Mouse (Mus musculus): ENCODE measurements around the gene Tectb. TPM values are rescaled to one million over a fixed set of nuclear protein-coding genes. Genes with fewer than 3 reads are reported as not detected.
"Not testable (repeated sequence)": the region's sequence is repeated elsewhere in the genome, so short reads cannot be mapped to it uniquely, and the experiment has no call there.

Tectb gene
- 0.24 and 0.60 TPM in 2 replicates for polyA plus RNA-seq (2015; fragmentation: Nextera tagmentation; extraction: Ambion mirVana)

GRCm38 (mm10) chr19:55180433-55180832, at the start of gene Tectb:
Tectb (plus strand) TSS chr19:55180733.
- no peak for DNase-seq (ENCODE audit: low spot score)

DNA sequence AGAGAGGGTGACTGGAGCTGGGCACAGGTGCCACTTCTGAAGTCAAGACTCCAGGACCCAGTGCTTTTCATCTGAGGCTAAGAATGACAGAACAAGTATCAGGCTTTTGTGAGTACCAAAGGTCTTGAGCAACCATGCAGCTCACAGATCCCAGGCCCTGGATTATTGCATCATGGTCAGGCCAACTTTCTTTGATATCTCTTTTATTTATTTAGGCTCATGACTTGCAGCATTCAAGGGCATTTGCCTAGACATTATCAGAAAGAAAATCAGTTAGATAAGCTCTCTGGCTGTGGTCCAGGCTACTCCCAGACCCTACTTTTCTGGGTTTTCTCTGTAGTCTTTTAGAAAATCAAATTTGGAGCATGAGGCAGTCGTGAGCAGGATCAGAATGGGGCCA, 48.8 kb upstream of the Tectb start:
- DNase-seq (ENCODE audit: low spot score) = no peak

DNA sequence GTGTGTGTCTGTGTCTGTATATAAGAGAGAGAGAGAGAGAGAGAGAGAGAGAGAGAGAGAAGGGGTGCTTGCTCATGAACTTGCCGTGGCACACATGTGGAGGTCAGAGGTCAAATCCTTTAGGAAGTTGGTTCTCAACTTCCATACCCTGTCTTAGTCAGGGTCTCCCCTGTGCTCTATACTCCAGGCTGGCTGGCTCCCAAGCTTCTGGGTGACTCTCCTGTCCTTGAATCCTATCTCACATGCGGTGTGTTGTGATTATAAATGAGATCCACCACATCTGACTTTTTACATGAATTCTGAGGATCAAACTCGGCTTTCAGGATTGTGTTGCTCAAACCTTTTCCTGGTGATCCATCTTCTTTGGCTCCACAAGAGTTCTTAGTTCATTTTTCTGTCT, 48.1 kb upstream of the Tectb start:
- no peak for DNase-seq (ENCODE audit: low spot score)

GRCm38 (mm10) chr19:55134521-55134920, 46.0 kb upstream of the Tectb start:
- DNase-seq (ENCODE audit: low spot score) = no peak

- DNase-seq (ENCODE audit: low spot score) = no peak
Observed at GRCm38 (mm10) chr19:55135918-55136317, 44.6 kb upstream of the Tectb start.

GRCm38 (mm10) chr19:55136693-55137427, 43.7 kb upstream of the Tectb start:
- peak; percentile 9 for DNase-seq (ENCODE audit: low spot score)

DNA sequence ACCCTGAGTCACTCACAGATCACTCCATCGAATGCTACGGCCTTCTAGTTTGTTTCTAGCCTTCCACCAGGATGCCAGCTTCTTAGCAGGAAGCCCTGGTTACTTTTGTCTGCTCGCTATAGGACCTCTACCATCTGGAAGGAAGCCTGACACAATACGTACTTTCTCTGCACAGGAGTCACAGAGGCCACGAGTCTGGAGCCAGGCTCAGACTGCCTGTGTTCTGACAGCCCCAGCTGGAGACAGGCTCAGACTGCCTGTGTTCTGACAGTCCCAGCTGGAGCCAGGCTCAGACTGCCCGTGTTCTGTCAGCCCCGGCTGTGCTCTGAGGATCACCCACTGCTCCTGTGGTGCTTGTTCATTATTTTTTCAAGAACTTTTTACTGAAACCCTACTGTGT, 42.6 kb upstream of the Tectb start:
- DNase-seq (ENCODE audit: low spot score) = peak; percentile 9

DNA sequence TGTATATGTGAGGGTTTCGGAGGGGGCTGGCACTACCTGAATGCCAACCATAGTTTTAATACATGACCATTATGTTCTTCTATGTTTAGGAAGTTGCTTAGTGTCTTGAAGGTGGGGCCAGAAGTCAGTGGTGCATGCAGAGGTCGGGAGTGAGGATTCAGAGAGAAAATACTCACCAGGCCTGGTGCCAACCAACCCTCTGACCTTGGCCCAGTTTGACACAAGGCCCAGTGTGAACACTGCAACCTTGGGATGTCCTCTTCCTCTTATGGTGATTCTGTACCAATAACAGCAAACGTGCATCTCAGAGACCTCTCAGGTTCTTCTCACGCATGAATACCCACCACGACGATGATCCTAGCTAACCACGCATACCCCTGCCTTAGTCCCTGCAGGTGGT, 42.0 kb upstream of the Tectb start:
- no peak for DNase-seq (ENCODE audit: low spot score)

- no peak for DNase-seq (ENCODE audit: low spot score)
Observed at GRCm38 (mm10) chr19:55139301-55139700, 41.2 kb upstream of the Tectb start.

GRCm38 (mm10) chr19:55143391-55144300, 36.9 kb upstream of the Tectb start:
- no peak for DNase-seq (ENCODE audit: low spot score)

GRCm38 (mm10) chr19:55144691-55145090, 35.8 kb upstream of the Tectb start:
- no peak for DNase-seq (ENCODE audit: low spot score)

GRCm38 (mm10) chr19:55145136-55145535, 35.4 kb upstream of the Tectb start:
- no peak for DNase-seq (ENCODE audit: low spot score)

DNA sequence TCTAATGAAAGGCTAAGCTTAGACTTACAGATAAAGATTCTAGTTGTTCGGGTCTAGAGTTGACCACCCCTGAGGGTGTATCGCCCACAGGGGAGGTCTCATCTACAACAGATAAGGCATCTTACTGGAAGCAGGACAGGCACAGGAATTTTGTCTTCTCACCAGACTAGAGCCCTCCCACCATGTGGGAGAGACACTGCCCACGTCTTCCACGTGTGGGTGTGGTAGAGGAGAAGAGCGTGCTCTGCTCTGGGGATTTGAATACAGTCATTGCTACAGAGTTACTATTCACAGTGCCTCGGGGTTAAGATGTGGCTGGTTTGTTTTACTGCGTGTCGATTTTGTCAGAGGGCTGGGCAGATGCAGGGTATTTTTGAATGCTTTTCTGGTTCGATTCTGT, 33.0 kb upstream of the Tectb start:
- DNase-seq (ENCODE audit: low spot score) = no peak

DNA sequence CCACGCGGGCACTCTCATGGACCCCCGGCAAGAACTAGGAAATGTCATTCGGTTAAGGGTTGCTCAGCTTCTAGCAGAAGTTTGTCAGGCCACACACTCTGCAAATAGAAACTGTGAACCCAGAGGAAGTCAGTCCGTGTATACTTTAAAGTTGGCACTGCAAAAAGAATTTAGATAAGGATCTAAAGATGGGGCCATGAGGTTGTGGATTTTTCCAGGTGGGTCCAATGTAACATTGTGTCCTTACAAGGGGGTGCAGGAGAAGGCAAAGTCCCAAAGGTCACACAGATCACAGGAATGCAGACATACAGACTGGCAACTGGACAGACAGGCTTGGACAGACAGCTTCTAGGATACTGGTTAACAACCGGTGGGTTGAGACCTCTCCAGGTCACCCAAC, 32.4 kb upstream of the Tectb start:
- no peak for DNase-seq (ENCODE audit: low spot score)

- DNase-seq (ENCODE audit: low spot score) = no peak
Observed at GRCm38 (mm10) chr19:55149646-55150045, 30.9 kb upstream of the Tectb start.

DNA sequence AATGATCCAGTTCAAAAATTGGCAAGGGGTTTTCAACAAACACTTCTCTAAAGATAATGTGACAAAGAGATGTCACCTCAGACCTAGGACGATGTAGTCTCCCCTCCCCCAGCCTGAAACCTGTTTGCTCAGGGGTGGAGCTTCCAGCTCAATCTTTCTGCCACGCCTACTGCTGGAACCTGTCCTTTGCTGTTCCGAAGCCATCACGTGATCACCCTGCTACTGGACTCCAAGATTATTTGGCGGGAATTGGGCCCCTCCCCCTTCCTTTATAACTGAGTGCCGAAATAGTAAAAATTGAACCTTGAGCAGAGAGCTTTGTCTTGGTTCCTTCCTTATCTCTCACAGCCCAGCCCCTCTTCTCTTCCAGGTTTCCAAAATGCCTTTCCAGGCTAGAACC, 28.3 kb upstream of the Tectb start:
- not testable (repeated sequence) for DNase-seq (ENCODE audit: low spot score)

- DNase-seq (ENCODE audit: low spot score) = no peak
Observed at GRCm38 (mm10) chr19:55152983-55153382, 27.6 kb upstream of the Tectb start.

DNA sequence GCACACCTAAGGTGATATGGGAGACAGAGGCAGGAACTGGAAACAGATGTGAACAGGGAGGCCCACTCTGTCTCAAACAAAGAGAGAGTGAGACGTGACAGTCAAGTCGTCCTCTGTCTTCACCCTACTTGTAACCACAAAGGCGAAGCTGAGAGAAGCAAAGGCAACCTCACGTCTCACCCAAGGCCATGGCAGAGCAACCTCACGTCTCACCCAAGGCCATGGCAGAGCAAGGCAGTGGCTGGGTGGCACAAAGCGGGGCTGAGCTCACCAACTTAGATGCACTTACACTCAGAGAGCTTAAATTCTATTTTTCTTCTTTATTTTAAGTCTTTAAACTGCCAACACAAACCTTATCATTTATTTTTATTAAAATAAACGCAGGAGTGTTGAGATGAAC, 23.5 kb upstream of the Tectb start:
- DNase-seq (ENCODE audit: low spot score) = no peak

DNA sequence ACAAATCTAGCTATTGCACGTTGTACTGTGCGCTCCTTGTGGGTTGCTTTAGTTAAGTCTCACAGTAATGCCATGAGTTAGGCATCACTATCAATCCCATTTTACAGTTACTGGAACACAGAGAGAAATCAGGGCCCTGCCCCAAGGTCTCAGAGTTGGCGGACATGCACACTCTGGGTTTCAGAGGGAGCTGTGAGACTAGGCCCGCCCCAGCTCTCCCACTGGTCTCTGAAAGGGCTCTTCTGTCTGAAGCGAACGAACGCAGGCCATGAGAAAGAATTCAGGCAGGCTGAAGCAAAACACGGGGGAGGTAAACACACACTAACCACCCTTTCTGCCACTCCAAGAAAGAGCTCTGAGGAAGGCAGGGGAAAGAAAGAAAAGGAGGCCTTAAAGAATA, 21.9 kb upstream of the Tectb start:
- no peak for DNase-seq (ENCODE audit: low spot score)

DNA sequence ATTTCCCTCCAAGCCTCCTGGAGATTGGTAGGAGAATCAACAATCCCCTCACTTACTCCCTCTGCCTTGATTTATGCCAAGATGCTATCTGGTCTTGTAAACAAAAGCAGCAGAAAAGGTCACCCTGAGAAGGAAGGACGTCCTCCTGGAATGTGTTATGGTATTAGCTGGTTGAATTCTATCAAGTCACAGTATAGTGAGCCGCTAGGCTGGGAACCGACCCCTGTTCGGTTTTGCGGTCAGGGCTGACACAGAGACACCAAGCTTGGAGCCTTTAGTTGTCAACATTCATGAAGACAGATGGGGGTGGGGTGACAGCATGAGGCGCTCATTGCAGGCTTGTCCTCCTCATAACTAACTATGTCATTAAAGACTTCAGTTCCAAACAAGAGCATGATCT, 20.7 kb upstream of the Tectb start:
- DNase-seq (ENCODE audit: low spot score) = no peak

DNA sequence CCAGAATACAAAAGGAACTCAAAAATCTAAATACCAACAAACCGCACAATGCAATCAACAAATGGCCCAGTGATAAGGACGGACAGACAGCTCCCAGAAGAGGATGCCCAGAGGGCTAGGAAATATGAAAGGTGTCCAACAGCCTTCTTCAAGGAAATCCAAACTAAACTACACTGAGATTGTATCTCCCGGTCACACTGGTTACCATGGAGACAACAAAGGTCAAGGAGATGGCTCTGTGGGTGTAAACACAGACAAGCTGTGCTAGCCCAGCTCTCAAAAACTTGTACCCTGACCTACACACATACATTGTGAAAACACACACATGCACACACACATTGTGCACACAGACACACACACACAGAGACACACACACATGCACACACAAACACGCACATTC, 18.3 kb upstream of the Tectb start:
- DNase-seq (ENCODE audit: low spot score) = no peak

DNA sequence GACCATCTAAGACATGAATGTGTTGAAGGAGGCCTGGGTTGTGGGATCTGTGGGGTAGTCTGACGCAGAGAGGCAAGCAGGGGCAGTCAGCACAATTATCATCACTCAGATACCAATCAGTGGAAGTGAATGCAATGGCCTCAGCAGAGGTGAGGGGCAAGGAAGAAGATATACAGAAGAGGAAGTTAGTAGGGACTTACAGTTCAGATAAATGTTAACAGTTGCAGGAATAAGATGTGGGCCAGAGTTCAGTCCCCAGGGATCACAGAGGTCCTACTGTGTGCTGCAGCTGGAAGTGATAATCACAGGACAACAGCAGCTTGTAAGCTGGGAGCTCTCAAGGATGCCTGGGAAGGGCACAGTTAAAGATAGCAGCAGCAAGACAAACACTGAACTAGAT, 16.4 kb upstream of the Tectb start:
- no peak for DNase-seq (ENCODE audit: low spot score)
